Mouse (Mus musculus) kidney, embryonic 14.5 days (tissue): ENCODE results near the gene Trim14. TPM values are rescaled to one million over a fixed set of nuclear protein-coding genes. Genes with fewer than 3 reads are reported as not detected.
A peak's percentile ranks its signal among the peaks of the same experiment; 100 is the strongest.

ENCODE experiments used
- ATAC-seq: fragments of 200-750 bp; cut with Nextera tagmentation; 2 replicates; pipeline ENCODE4 v1.8.0; 2017; ENCODE audit warnings: moderate number of reproducible peaks, mild to moderate bottlenecking, moderate TSS enrichment, moderate library complexity; ENCODE audit not compliant: low FRiP score, low TSS enrichment
- H3K27ac ChIP-seq: fragments of 300-500 bp; sonication (generic); 2 replicates; pipeline ENCODE4 v1.5.1; 2014; ENCODE audit warnings: low read depth, mild to moderate bottlenecking, low read length, moderate library complexity, mixed read lengths
- H3K27me3 ChIP-seq: fragments of 300-500 bp; sonication (generic); 2 replicates; pipeline ENCODE4 v1.6.1; 2014; ENCODE audit warnings: mild to moderate bottlenecking, low read length; ENCODE audit not compliant: control insufficient read depth, insufficient read depth
- H3K36me3 ChIP-seq: fragments of 300-500 bp; sonication (generic); 2 replicates; pipeline ENCODE4 v1.6.1; 2014; ENCODE audit warnings: low read length, mixed read lengths; ENCODE audit not compliant: control insufficient read depth, insufficient read depth
- H3K4me1 ChIP-seq: fragments of 300-500 bp; sonication (generic); 2 replicates; pipeline ENCODE4 v1.6.1; 2014; ENCODE audit warnings: low read length, mixed read lengths; ENCODE audit not compliant: control insufficient read depth, insufficient read depth
- H3K4me2 ChIP-seq: fragments of 300-500 bp; sonication (generic); replicated peaks from 2 replicates; pipeline ENCODE4 v1.6.1; 2014; ENCODE audit warnings: low read depth, mild to moderate bottlenecking, low read length
- H3K4me3 ChIP-seq: fragments of 300-500 bp; sonication (generic); 2 replicates; pipeline ENCODE4 v1.5.1; 2014; ENCODE audit warnings: mild to moderate bottlenecking, low read length
- H3K9ac ChIP-seq: fragments of 300-500 bp; sonication (generic); 2 replicates; pipeline ENCODE4 v1.6.1; 2014; ENCODE audit warnings: low read depth, mild to moderate bottlenecking, low read length, moderate library complexity
- H3K9me3 ChIP-seq: fragments of 300-500 bp; sonication (generic); 2 replicates; pipeline ENCODE4 v1.6.1; 2016; ENCODE audit warnings: low read length; ENCODE audit not compliant: control insufficient read depth
- WGBS: fragments of 180-500 bp; shearing (Covaris S2); extraction: QIAGEN DNeasy Blood & Tissue Kit; methylation state at CpG from one replicate; pipeline ENCODE4 v1.1.7; 2014; 5-methylcytosine and 5-hydroxymethylcytosine counted together
- polyA plus RNA-seq: library from polyadenylated mRNA; unstranded; fragments of >200 nt; fragmentation: Nextera tagmentation; extraction: Ambion mirVana; gene quantifications from 2 replicates; pipeline ENCODE4 v1.2.1, GENCODE M21; 2014

Gene Trim14
- polyA plus RNA-seq, 1 experiment from 2014 or later = 1.4 TPM

- no peaks in the 10 kb centered on the region for H3K27me3 ChIP-seq
- no peak overlapping the region for H3K9ac ChIP-seq
- H3K9me3 ChIP-seq = no peaks in the 10 kb centered on the region
- H3K4me1 ChIP-seq = no peaks in the 10 kb centered on the region
- no peak for ATAC-seq
- H3K36me3 ChIP-seq = no peaks in the 10 kb centered on the region
- no peak overlapping the region for H3K4me2 ChIP-seq
- 88% methylated on average over 3 of the region's 3 CpGs for WGBS
- H3K27ac ChIP-seq = no peak overlapping the region
- no peak overlapping the region for H3K4me3 ChIP-seq
These were observed 9.7 kb downstream of the Trim14 start for GRCm38 (mm10) chr4:46526226-46526625.

GRCm38 (mm10) chr4:46523324-46523723 is 12.6 kb downstream of the Trim14 start:
- WGBS = 75% methylated on average over 4 of the region's 4 CpGs
- Histone ChIP-seq H3K9ac (no peak overlapping the region), H3K27me3 (no peaks in the 10 kb centered on the region), H3K9me3 (no peaks in the 10 kb centered on the region), H3K36me3 (no peaks in the 10 kb centered on the region), H3K4me3 (no peak overlapping the region), H3K27ac (no peak overlapping the region), H3K4me2 (no peak overlapping the region), H3K4me1 (no peaks in the 10 kb centered on the region)
- no peak for ATAC-seq

- no peak for ATAC-seq
- 77% methylated on average over 10 of the region's 10 CpGs for WGBS
- Histone ChIP-seq H3K27me3 (no peaks in the 10 kb centered on the region), H3K9me3 (no peaks in the 10 kb centered on the region), H3K4me3 (no peak overlapping the region), H3K4me1 (no peaks in the 10 kb centered on the region), H3K36me3 (no peaks in the 10 kb centered on the region), H3K27ac (no peak overlapping the region), H3K9ac (no peak overlapping the region), H3K4me2 (no peak overlapping the region)
These were observed 14.5 kb downstream of the Trim14 start for GRCm38 (mm10) chr4:46521457-46521856.

GRCm38 (mm10) chr4:46520491-46520890 is 15.4 kb downstream of the Trim14 start:
- whole genome bisulfite sequencing = 82% methylated on average over 2 of the region's 2 CpGs
- H3K27me3 ChIP-seq = no peaks in the 10 kb centered on the region
- H3K4me3 ChIP-seq = no peak overlapping the region
- ATAC-seq = no peak
- H3K4me2 ChIP-seq = no peak overlapping the region
- H3K9ac ChIP-seq = no peak overlapping the region
- no peaks in the 10 kb centered on the region for H3K9me3 ChIP-seq
- H3K36me3 ChIP-seq = no peaks in the 10 kb centered on the region
- H3K4me1 ChIP-seq = no peaks in the 10 kb centered on the region
- H3K27ac ChIP-seq = no peak overlapping the region

GRCm38 (mm10) chr4:46507736-46508460 is 28.0 kb downstream of the Trim14 start:
- H3K9ac ChIP-seq = no peak overlapping the region
- peak overlapping the region; percentile 93 for H3K4me2 ChIP-seq
- H3K27me3 ChIP-seq = peaks cover 5% of the 10 kb centered on the region; the same call in 1 of the 2 replicates
- peak; percentile 69 for ATAC-seq
- H3K27ac ChIP-seq = no peak overlapping the region
- H3K9me3 ChIP-seq = no peaks in the 10 kb centered on the region
- peaks cover 3% of the 10 kb centered on the region; the same call in 1 of the 2 replicates for H3K4me1 ChIP-seq
- WGBS = 11% methylated on average over 16 of the region's 16 CpGs
- H3K4me3 ChIP-seq = peak overlapping the region; percentile 60
- H3K36me3 ChIP-seq = peaks cover 9% of the 10 kb centered on the region; the same call in 1 of the 2 replicates

GRCm38 (mm10) chr4:46506801-46507610 is 28.9 kb downstream of the Trim14 start:
- ATAC-seq = peak; percentile 96
- H3K4me1 ChIP-seq = peaks cover 3% of the 10 kb centered on the region; the same call in 1 of the 2 replicates
- WGBS = under 1% methylated on average over 81 of the region's 94 CpGs

GRCm38 (mm10) chr4:46505361-46506057 is 30.4 kb downstream of the Trim14 start:
- no peak overlapping the region for H3K9ac ChIP-seq
- H3K4me3 ChIP-seq = no peak overlapping the region
- ATAC-seq = no peak
- H3K9me3 ChIP-seq = no peaks in the 10 kb centered on the region
- 73% methylated on average over 8 of the region's 8 CpGs for WGBS
- H3K36me3 ChIP-seq = peaks cover 31% of the 10 kb centered on the region
- peaks cover 3% of the 10 kb centered on the region; the same call in 1 of the 2 replicates for H3K4me1 ChIP-seq
- no peak overlapping the region for H3K27ac ChIP-seq
- peaks cover 5% of the 10 kb centered on the region; the same call in 1 of the 2 replicates for H3K27me3 ChIP-seq
- no peak overlapping the region for H3K4me2 ChIP-seq

More at GRCm38 (mm10) chr4:46506801-46507610, 28.9 kb downstream of the Trim14 start:
- Histone ChIP-seq H3K4me2 (peak overlapping the region; percentile 93), H3K9me3 (no peaks in the 10 kb centered on the region), H3K27ac (no peak overlapping the region; the same call in 1 of the 2 replicates), H3K27me3 (peaks cover 5% of the 10 kb centered on the region; the same call in 1 of the 2 replicates), H3K9ac (peak overlapping the region; percentile 50), H3K4me3 (peak overlapping the region; percentile 60), H3K36me3 (peaks cover 17% of the 10 kb centered on the region; the same call in 1 of the 2 replicates)

GRCm38 (mm10) chr4:46503881-46504280 is 32.1 kb downstream of the Trim14 start:
- no peak for ATAC-seq
- H3K27me3 ChIP-seq = peaks cover 5% of the 10 kb centered on the region; the same call in 1 of the 2 replicates
- H3K9ac ChIP-seq = no peak overlapping the region
- no peak overlapping the region for H3K4me3 ChIP-seq
- WGBS = 81% methylated on average over 3 of the region's 3 CpGs
- H3K9me3 ChIP-seq = no peaks in the 10 kb centered on the region
- H3K27ac ChIP-seq = no peak overlapping the region
- peaks cover 3% of the 10 kb centered on the region; the same call in 1 of the 2 replicates for H3K4me1 ChIP-seq
- H3K4me2 ChIP-seq = no peak overlapping the region
- H3K36me3 ChIP-seq = peaks cover 45% of the 10 kb centered on the region
